Mouse (Mus musculus): Measurements from ENCODE around the gene Zfp599.
"Not testable (repeated sequence)": the region's sequence is repeated elsewhere in the genome, so short reads cannot be mapped to it uniquely, and the experiment has no call there.

Zfp599 gene

DNA sequence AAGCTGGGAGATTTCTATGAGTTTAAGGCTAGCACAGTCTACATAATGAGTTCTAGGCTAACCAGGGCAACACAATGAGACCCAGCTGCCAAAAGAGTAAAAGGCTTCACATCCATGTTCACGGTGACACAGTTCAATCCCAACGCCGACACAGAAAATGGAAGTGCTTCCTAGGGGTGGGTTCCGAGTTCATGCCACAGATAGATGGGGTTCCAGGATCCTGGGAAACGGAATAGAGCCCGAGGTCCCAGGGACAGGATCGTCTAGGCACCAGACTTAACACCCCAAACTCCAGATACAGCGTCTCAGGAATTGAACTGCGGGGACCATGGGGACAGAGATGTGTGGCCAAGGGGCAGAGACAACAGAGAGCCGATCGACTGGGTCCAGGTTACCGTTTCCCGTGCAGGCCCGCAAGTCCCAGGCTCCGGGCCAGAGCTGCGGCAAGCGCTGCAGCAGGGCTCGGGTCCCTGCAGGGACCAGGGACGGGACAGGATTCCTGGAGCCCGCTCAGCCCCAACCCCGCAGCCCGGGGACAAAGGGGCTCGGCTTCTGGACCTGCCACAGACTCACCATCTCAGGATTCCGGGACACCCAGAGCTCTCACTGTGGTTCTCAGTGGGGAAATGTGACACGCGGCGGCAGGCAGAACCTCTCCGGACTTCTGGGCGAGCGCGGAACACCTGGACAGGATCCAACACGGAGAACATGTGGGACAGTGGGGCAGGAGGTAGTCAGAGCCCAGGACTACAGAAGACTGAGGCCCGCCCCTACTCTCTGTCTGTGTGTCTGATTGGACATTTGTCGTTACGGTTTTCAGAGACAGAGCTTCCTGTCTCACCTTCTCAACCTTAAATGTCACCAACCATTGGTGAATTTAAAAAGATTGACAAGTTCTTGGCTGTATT, at the start of gene Zfp599:
Zfp599 (minus strand) TSS at position 712 of the 908 bp plus-strand sequence.
- CTCF ChIA-PET: interaction anchor here (0.7 kb wide), 1 partner anchor 103 kb away, joined by 3 read pairs; the partner anchor contains the start of gene Pigyl

DNA sequence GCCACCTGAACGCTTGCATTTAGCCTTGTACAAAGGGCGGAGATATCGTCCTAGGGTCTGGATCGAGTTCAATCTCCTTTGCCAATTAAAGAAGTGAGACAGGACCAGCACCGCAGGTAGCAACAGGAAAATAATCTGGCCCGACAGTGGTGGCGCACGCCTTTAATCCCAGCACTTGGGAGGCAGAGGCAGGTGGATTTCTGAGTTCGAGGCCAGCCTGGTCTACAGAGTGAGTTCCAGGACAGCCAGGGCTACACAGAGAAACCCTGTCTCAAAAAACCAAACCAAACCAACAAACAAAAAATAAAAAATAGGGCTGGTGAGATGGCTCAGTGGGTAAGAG, 48.2 kb upstream of the Zfp599 start:
- CTCF ChIA-PET: not testable (repeated sequence)

DNA sequence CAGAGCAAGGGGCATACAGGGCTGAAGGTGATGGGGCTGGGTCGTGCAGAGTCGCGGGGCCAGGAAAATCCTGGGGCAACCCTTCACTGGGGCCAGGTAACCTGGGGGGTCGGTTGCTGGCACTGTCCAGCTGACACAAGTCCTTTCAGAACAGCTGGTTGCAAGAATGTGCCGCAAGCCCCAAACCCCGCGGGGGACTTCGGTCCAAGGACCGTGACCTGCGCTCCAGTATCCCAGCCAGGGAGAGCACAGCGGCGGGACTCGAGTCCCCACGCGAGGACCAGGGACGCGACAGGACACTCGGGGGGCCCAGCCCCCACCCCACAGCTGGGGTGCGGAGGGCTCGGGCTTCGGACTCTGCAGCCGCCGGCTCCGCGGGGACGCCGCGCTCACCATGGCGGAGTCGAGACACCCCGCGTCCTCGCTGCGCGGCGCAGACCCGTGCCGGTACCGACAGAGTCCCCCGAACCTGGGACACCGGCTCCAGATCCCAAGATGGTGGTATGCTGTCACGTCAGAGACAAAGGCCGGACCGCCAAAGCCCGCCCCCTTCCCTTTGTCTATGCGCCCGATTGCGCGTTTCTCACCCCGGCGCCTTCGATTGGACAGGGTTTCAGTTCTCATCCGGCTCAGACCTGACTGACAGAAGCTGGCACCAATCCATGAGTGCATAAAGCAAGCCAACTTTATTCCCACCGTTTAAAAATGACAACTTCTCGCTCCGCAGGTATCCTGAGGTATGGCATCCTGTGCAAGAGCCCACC, 47.6 kb upstream of the Zfp599 start, which contains the start of gene Zfp810:
Zfp810 (minus strand) TSS at position 493 of the 764 bp plus-strand sequence.
- CTCF ChIA-PET: interaction anchor here (0.6 kb wide), 1 partner anchor 12 kb away, joined by 3 read pairs; no protein-coding TSS in a partner anchor

DNA sequence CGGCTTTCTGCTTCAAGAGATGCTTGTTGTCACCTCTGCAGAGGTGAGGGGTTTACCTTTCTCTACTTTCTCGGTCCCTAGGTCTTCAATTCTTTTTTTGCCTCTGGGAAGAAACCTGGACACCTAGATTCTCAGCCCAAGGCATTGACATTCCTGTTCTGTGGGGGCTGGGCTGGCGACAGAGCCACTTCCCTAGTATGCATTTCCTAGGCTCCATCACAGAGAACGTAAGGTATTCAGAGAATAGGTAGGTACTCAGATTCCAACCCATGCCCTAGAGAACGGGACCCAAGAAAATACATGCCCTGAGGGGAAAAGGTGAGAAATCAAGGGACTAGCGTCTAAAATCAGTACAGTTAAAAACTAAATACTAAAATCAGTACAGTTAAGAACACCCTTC, 47.0 kb upstream of the Zfp599 start:
- CTCF ChIA-PET: interaction anchor here (0.6 kb wide), 1 partner anchor 11 kb away, joined by 3 read pairs; no protein-coding TSS in a partner anchor

DNA sequence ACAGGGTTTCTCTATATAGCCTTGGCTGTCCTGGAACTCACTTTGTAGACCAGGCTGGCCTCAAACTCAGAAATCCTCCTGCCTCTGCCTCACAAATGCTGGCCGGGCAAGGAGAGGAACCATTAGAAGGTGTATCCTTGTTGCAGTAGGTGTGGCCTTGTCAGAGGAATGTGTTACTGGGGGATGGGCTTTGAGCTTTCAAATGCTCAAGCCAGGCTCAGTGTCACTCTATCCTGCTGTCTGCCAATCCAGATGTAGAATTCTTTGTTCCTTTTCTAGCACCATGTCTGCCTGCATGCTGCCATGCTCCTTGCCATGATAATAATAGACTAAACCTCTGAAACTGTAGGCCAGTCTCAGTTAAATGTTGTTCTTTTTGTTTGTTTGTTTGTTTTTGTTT, 42.5 kb upstream of the Zfp599 start:
- CTCF ChIA-PET: no interaction called here

DNA sequence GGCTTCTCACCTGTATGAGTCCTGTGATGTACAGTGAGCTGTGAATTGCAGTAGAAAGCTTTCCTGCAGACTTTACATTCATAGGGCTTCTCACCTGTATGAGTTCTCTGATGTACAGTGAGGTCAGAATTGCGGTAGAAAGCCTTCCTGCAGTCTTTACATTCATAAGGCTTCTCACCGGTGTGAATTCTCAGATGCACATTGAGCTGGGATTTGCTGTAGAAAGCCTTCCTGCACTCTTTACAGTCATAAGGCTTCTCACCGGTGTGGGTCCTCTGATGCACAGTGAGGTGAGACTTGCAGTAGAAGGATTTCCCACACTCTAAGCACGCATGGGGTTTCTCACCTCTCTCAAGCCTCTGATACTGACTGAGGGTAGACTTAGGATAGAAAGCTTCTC, 19.0 kb upstream of the Zfp599 start:
- CTCF ChIA-PET: no interaction called here

DNA sequence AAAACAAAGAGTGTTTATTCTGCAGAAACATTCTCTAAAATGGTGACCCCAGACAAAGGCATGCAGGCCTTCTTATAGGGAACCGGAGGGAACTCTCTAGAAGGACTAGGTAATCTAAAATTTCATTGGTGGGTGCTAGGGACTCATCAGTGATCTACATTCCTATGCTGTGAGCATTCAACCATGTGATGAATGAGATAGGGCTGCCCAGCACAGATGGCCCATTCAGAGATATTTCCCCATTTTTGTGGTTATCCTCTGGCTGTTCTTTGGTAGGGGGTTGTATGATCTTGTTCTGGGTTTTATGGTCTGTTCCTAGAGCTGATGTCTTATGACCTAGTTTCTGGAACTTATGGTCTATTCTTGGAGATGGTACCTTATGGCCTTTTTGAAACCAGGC, 9.2 kb upstream of the Zfp599 start:
- CTCF ChIA-PET: no interaction called here

DNA sequence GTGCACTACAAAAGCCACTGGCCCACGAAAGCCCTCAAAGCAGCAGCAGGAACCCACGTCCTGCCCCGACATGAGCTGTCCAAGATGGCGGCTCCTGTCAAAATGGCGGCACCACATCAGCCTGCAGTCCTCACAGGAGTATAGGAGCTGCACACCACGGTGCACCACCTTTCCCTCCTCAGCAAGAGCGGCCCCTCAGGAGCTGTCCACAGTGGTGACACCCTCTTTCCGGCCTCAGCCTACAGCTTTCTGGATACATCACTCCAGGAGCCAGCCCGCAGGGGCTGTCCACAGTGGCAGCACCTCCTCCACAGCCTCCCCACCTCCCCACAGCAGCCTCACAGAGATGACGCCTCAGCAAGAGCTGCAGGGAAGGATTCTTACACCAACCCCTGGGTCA, 2.9 kb upstream of the Zfp599 start:
- CTCF ChIA-PET: no interaction called here

DNA sequence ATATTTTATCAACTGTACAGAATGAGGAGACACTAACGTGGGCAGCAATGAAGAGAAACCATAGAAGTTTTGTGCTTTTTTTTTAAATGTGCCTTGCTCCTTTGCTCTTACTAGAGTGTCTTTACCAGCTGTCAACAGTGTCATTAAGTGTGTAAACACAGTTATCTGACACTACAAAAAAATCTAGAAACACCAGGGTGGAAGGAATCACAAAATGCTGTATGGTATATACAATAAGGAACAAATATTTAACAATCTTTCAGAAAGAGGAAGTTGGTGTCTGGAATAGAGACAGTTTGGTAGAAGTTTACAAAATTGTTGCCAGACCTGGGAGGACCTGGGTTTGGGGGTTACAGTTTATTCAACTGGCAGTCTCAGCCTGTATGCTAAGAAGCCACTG, 1.9 kb upstream of the Zfp599 start:
- CTCF ChIA-PET: no interaction called here

DNA sequence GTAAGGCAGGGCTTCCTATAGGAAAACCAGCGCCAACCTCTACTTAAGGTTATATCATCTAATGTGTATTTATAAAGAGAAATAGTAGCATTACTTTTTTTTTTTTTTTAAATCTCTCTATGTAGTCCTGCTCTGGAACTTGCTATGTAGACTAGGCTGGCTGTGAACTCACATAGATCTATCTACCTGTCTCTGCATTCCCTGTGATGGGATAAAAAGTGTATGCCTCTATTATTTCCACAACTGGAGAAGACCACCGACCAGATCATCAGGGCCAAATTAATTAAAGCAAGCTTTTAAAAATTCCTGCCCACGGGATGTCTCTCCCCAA, 362 bp upstream of the Zfp599 start:
- CTCF ChIA-PET: interaction anchor here (0.7 kb wide), 1 partner anchor 103 kb away, joined by 3 read pairs; the partner anchor contains the start of gene Pigyl

DNA sequence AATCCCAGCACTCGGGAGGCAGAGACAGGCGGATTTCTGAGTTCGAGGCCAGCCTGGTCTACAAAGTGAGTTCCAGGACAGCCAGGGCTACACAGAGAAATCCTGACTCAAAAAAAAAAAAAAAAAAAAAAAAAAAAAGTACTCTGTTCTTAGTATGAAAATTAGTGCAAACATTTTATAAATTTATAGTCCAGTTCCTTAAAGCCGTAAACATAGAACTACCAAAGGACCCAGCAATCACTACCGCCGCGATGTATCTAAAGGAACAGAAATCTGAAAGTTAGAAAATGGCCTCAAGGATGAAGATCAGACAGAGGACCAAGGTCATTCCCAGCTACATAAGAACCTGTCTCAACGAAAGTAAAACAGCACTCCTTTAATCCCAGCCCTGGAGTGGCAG, 911 bp downstream of the Zfp599 start:
- CTCF ChIA-PET: no interaction called here

DNA sequence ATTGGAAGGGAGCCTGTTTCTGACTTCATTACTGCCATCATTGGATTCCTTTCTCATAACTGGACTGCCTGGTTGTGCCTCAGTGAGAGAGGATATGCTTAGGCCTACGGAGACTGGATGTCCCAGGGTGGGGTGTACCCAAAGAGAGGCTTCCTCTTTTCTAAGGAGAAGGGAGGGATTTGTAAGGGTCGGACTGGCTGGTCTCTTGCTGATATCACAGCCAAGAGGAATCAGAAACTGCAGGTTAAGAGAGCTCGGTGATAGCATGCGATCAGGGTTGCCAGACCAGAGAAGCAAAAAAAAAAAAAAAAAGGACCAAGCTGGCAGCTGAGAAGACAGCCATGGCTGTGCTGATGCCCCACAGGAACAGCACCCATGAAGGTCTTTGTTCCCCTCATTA, 3.1 kb downstream of the Zfp599 start:
- CTCF ChIA-PET: no interaction called here

DNA sequence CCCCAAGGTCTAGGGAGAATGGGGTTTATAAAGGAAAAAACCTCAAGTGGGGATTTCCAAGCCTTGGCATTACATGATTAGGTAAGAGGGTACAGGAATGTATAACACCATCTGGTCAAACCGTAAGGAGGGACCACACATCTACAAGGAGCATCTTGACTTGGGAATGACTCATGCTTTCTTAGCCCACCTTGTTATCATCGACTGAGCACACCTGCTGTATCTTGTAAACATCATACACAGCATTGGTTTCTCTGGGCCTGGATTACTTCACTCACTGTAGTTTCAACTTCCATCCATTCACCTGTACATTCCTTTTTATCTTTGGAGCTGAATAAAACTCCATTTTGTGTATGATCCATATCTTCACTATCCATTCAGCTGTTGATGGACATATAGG, 15.5 kb downstream of the Zfp599 start:
- CTCF ChIA-PET: no interaction called here

DNA sequence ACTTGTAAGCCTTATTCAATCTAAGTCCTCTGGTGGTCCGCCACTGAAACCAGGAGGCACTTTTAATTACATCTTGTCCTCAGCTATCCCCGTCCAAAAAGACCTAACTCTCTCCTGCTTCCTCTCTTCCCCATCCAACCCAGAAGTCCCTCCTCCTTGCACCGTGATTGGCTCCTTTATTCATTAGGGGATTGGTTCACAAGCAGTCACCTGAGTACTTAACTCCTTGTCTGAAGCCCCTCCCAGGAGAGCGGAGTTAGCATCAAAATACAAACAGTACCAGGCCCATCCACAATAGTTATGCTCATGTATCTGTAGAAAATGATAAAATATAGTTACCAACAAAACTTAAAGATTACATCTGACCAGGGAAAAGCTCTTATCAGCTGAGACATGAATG, 19.7 kb downstream of the Zfp599 start:
- CTCF ChIA-PET: no interaction called here

DNA sequence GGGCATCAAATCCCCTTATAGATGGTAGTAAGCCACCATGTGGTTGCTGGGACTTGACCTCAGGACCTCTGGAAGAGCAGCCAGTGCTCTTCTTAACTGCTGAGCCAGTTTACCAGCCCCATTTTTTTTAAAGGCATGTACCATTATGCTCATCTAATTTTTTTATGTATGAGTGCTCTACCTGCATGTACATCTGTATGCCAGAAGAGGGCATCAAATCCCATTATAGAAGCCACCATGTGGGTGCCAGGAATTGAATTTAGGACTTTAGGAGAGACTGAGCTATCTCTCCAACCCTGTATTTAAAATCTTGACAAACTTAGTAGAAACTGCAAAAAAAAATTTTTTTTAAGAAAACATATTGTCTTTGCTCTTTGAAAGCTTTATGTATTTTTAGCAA, 29.1 kb downstream of the Zfp599 start:
- CTCF ChIA-PET: interaction anchor here (0.9 kb wide), 1 partner anchor 9 kb away, joined by 3 read pairs; no protein-coding TSS in a partner anchor

DNA sequence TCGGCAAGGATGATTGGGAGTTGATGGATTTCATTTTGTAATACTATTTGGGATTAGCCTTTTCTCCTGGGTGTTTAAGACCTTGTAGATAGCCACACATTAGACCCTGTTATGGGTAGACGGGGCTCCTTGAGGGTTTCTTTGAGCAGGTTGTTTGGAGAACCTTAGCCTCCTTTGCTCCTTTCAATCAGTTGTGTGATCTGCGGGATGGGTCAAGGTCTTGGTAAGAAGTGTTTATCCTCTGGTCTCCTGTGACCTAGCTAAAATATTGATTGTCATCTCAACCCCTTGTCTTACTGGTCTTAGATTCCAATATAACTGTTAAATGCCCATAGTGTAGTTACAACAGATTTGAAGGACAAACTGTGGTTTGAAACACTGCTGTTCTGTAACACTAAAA, 29.6 kb downstream of the Zfp599 start:
- CTCF ChIA-PET: interaction anchor here (0.9 kb wide), 1 partner anchor 9 kb away, joined by 3 read pairs; no protein-coding TSS in a partner anchor

DNA sequence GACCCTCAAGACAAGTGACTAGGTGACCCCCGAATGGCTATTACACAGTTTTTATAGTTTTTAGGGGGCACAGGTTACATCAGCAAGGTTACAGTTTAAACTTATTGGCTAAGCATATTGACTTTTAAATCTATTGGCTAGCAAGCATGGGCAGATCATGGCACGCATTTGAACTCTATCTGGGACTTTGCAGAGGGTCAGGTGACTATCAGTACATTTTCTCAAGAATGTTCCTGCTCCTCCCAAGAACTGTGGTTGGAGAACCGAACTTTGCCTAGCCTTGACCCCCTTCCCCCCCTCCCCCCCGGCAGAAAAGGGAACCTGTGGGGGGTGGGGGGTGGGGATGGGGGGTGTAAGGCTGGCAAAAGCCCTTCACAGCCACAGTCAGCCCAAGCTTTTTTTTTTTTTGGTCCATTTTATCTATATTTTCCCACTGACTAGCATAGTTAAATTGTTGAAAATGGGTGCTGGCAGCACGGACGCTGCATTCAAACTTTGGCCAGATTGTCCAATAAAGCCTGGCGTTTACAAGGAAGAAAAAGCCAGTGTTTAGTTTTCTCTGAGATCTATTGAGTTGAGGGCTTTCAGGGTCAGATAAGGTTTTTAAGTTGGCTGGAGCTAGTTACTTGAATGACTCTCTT, 30.2 kb downstream of the Zfp599 start:
- CTCF ChIA-PET: no interaction called here

DNA sequence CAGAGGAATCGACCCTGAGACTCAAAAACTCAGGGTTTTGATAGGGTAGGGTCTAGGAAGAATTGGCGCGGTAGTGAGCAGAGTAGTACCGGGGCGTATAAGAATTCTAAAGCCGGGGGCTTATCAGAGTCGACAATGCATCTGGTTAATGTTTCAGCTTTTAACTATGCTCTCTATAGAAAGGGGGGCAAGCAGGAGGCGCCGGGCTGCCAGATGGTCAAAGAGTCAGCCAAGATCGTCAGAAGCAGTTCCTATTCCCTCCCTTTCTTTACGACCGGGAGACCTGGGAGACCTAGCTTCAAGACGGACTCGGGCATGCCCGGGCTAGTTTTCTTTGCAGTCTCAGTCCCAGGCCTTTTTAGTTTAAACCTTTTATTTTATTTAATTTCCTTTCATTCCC, 32.8 kb downstream of the Zfp599 start:
- CTCF ChIA-PET: no interaction called here

DNA sequence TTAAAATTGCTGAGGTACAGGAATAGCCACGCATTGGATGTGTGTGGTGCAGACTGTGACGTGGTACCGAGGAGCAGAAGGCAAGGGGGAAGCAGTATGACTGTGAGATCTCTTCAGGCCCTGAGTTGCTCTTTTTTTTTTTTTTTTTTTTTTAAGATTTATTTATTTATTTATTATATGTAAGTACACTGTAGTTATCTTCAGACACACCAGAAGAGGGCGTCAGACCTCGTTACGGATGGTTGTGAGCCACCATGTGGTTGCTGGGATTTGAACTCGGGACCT, 33.4 kb downstream of the Zfp599 start:
- CTCF ChIA-PET: interaction anchor here (1.1 kb wide), 1 partner anchor 160 kb away, joined by 4 read pairs; no protein-coding TSS in a partner anchor

DNA sequence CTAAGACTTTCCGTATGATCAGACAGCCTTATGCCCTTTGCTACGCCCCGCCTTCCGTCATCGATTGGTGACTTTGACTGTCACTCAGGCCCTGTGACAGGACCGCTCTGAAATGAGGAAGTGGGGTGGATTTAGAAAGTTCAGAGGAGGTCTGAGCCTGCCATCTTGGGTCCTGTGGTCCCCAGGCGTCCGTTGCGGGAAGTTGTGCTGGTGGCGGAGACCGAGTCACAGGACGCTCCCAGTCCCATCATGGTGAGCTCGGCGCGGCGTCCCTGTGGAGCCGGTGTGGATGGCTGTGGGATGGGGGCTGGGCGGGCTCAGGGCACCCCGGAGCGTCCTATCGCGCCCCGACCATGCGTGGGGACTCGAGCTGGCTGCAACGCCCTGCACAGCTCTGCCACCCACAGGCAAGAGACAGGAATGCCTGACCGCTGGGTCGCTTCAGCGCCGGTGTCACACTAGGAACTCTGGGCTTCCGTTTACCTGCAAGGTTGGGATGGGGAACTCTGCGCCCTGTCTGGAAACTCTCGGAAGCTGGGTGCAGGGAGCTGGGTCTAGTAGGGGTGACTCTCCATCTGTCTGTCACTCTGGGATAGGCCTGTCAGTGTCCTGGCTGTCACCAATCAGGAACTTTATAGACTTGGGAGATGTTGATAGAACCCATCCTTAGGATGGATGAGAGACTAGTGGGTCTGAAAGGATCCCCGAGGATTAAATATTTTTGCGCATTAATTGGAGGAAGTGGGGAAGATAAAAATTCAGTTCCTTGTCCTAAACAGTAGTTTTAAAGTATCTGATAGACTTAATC, 33.9 kb downstream of the Zfp599 start, which contains the start of gene Zfp809:
Zfp809 (plus strand) TSS at position 134 of the 808 bp plus-strand sequence.
- CTCF ChIA-PET: interaction anchor here (1.1 kb wide), 1 partner anchor 159 kb away, joined by 4 read pairs; no protein-coding TSS in a partner anchor
